Mouse (Mus musculus) ES-E14 (cell line): ENCODE results near the gene Hmox1. TPM values are rescaled to one million over a fixed set of nuclear protein-coding genes. Genes with fewer than 3 reads are reported as not detected.

Experiments
- DNase-seq: peaks from one replicate; pipeline ENCODE4 v3.0.0-alpha.2; 2013; ENCODE audit warnings: low read depth, low spot score
- H3K27ac ChIP-seq: 2 replicates; pipeline ENCODE4 v1.5.1; 2012; ENCODE audit warnings: low read depth, mild to moderate bottlenecking, low read length, moderate library complexity, mixed read lengths; ENCODE audit not compliant: poor library complexity, insufficient read depth, severe bottlenecking
- H3K36me3 ChIP-seq: 2 replicates; pipeline ENCODE4 v1.6.1; 2012; ENCODE audit warnings: mild to moderate bottlenecking, low read length, moderate library complexity, mixed read lengths; ENCODE audit not compliant: control insufficient read depth, poor library complexity, insufficient read depth, severe bottlenecking
- H3K4me1 ChIP-seq, 2 experiments: fragments of 150-350 bp in 1 of 2; sonication (generic) in 1 of 2; 2 replicates each; pipeline ENCODE4 v1.6.1; 2012; ENCODE audit warnings: low read length in 2 of 2, mild to moderate bottlenecking in 1 of 2, mixed read lengths in 1 of 2; ENCODE audit not compliant: control insufficient read depth in 2 of 2, insufficient read depth in 2 of 2, poor library complexity in 1 of 2
- H3K4me3 ChIP-seq, 2 experiments: fragments of 150-350 bp in 1 of 2; sonication (generic) in 1 of 2; 2 replicates each; pipeline ENCODE4 v1.5.1; 2012; ENCODE audit warnings: low read length in 2 of 2, low read depth in 1 of 2, mild to moderate bottlenecking in 1 of 2, mixed read lengths in 1 of 2; ENCODE audit not compliant: insufficient read depth in 1 of 2, poor library complexity in 1 of 2, severe bottlenecking in 1 of 2
- H3K9ac ChIP-seq: 2 replicates; pipeline ENCODE4 v1.6.1; 2012; ENCODE audit warnings: low read depth, mild to moderate bottlenecking, low read length, mixed read lengths; ENCODE audit not compliant: poor library complexity, insufficient read depth, severe bottlenecking
- H3K9me3 ChIP-seq: fragments of 150-350 bp; sonication (generic); 2 replicates; pipeline ENCODE4 v1.6.1; 2012; ENCODE audit warnings: low read depth, mild to moderate bottlenecking, low read length; ENCODE audit not compliant: control insufficient read depth, insufficient read depth
- CHD2 ChIP-seq: IDR thresholded peaks from 2 replicates; pipeline ENCODE4 v1.6.1; 2014; ENCODE audit warnings: mild to moderate bottlenecking, low read depth, low read length, inconsistent platforms
- HCFC1 ChIP-seq: IDR thresholded peaks from 2 replicates; pipeline ENCODE4 v1.6.1; 2012; ENCODE audit warnings: low read length, inconsistent platforms, borderline replicate concordance; ENCODE audit not compliant: insufficient read depth
- MAFK ChIP-seq: IDR thresholded peaks from 2 replicates; pipeline ENCODE4 v1.6.1; 2014; ENCODE audit warnings: mild to moderate bottlenecking, low read depth, low read length, inconsistent platforms; ENCODE audit not compliant: insufficient read depth
- ZC3H11A ChIP-seq: IDR thresholded peaks from 2 replicates; pipeline ENCODE4 v1.6.1; 2012; ENCODE audit warnings: low read depth, mild to moderate bottlenecking, inconsistent platforms, low read length, borderline replicate concordance
- ZNF384 ChIP-seq: IDR thresholded peaks from 2 replicates; pipeline ENCODE4 v1.6.1; 2012; ENCODE audit warnings: low read depth, low read length, inconsistent platforms
- in situ Hi-C, 2 experiments: fragments of 600-800 bp; cut with MboI; formaldehyde crosslinking; loops; one replicate each; pipeline ENCODE4 v1.15.1; 2025; ENCODE audit warnings: low sequenced_read_pairs in 2 of 2, inconsistent platforms in 1 of 2; ENCODE audit not compliant: unreplicated experiment in 2 of 2
- total RNA-seq: library from RNA; depleted of rRNA; stranded (reverse); fragments of 300-350 nt; gene quantifications from 2 replicates; pipeline ENCODE4 v1.2.3, GENCODE M21; 2012

Hmox1 gene
- total RNA-seq, 1 experiment, result 124 TPM

- Histone ChIP-seq H3K9ac (peak overlapping the region; percentile 99), H3K36me3 (peaks cover 31% of the 10 kb centered on the region), H3K4me1 (peaks cover 0 to 2% of the 10 kb centered on the region in 2 experiments; a peak in 1 of 4 replicates), H3K27ac (peak overlapping the region; percentile 75), H3K4me3 (peak overlapping the region; percentile 87 to 95), H3K9me3 (no peaks in the 10 kb centered on the region)
- peak; percentile 72 for DNase-seq
- TF ChIP-seq HCFC1 (peak; percentile 67; the same call in 1 of the 2 replicates), CHD2 (no peak), ZC3H11A (peak; percentile 82; the same call in 1 of the 2 replicates), MAFK (peak; percentile 53; the same call in 1 of the 2 replicates)
- in situ Hi-C loops, result no loop called here
Measured at GRCm38 (mm10) chr8:75108527-75109235, 15.3 kb downstream of the Hmox1 start.

GRCm38 (mm10) chr8:75109236-75109967 is 16.0 kb downstream of the Hmox1 start, which contains the start of gene Mcm5:
Mcm5 (plus strand) TSS chr8:75109569.
- TF ChIP-seq CHD2 (peak; percentile 75), HCFC1 (no peak), ZNF384 (no peak), ZC3H11A (peak; percentile 47), MAFK (no peak)
- DNase-seq, result peak; percentile 99
- no peaks in the 10 kb centered on the region for H3K9me3 ChIP-seq
- peak within 1 kb of the TSS; percentile 89 to 95 for H3K4me3 ChIP-seq
- in situ Hi-C loops, result no loop called here
- peaks cover 0 to 4% of the 10 kb centered on the region in 2 experiments; a peak in 1 of 4 replicates for H3K4me1 ChIP-seq
- H3K9ac ChIP-seq, result peak within 1 kb of the TSS; percentile 99
- H3K27ac ChIP-seq, result peak within 1 kb of the TSS; percentile 75
- peaks cover 38% of the 10 kb centered on the region for H3K36me3 ChIP-seq

GRCm38 (mm10) chr8:75110093-75110492 is 16.7 kb downstream of the Hmox1 start:
- Histone ChIP-seq H3K9me3 (no peaks in the 10 kb centered on the region), H3K36me3 (peaks cover 41% of the 10 kb centered on the region), H3K4me3 (peak overlapping the region; percentile 89 to 95), H3K27ac (peak overlapping the region; percentile 52; the same call in 1 of the 2 replicates), H3K4me1 (peaks cover 0 to 4% of the 10 kb centered on the region in 2 experiments; a peak in 1 of 4 replicates), H3K9ac (peak overlapping the region; percentile 97)
- DNase-seq, result no peak
- TF ChIP-seq MAFK, result no peak
- TF ChIP-seq HCFC1, result no peak
- no peak for TF ChIP-seq CHD2
- no peak for TF ChIP-seq ZC3H11A
- no peak for TF ChIP-seq ZNF384
- in situ Hi-C loops, result no loop called here

- in situ Hi-C loops, result no loop called here
- Histone ChIP-seq H3K4me1 (0 out of 4 replicates have a peak, but pooled peaks cover 0 to 3% of the 10 kb centered on the region in 2 experiments), H3K36me3 (peaks cover 74% of the 10 kb centered on the region), H3K9me3 (no peaks in the 10 kb centered on the region), H3K4me3 (no peak overlapping the region), H3K27ac (no peak overlapping the region), H3K9ac (no peak overlapping the region)
- no peak for DNase-seq
- TF ChIP-seq HCFC1 (no peak), ZC3H11A (no peak), CHD2 (no peak), ZNF384 (no peak), MAFK (no peak)
Measured at GRCm38 (mm10) chr8:75118505-75118904, 25.1 kb downstream of the Hmox1 start.
